Mouse (Mus musculus) lung, embryonic 15.5 days (tissue): ENCODE measurements around the gene Lekr1. TPM values are rescaled to one million over a fixed set of nuclear protein-coding genes. Genes with fewer than 3 reads are reported as not detected.

Experiments
- ATAC-seq: fragments of 200-750 bp; cut with Nextera tagmentation; 2 replicates; pipeline ENCODE4 v1.8.0; 2017; ENCODE audit warnings: moderate number of reproducible peaks, borderline replicate concordance; ENCODE audit not compliant: low FRiP score, low TSS enrichment; ENCODE audit errors: extremely low read depth
- H3K27ac ChIP-seq: fragments of 300-500 bp; sonication (generic); 2 replicates; pipeline ENCODE4 v1.5.1; 2015; ENCODE audit warnings: moderate library complexity, mild to moderate bottlenecking, inconsistent platforms
- H3K27me3 ChIP-seq: fragments of 300-500 bp; sonication (generic); 2 replicates; pipeline ENCODE4 v1.6.1; 2015; ENCODE audit warnings: inconsistent platforms
- H3K36me3 ChIP-seq: fragments of 300-500 bp; sonication (generic); 2 replicates; pipeline ENCODE4 v1.6.1; 2015; ENCODE audit warnings: inconsistent platforms
- H3K4me1 ChIP-seq: fragments of 300-500 bp; sonication (generic); 2 replicates; pipeline ENCODE4 v1.6.1; 2015; ENCODE audit warnings: inconsistent platforms
- H3K4me2 ChIP-seq: fragments of 300-500 bp; sonication (generic); 2 replicates; pipeline ENCODE4 v1.6.1; 2015; ENCODE audit warnings: inconsistent platforms, mild to moderate bottlenecking, moderate library complexity
- H3K4me3 ChIP-seq: fragments of 300-500 bp; sonication (generic); 2 replicates; pipeline ENCODE4 v1.5.1; 2015; ENCODE audit warnings: mild to moderate bottlenecking, inconsistent platforms
- H3K9ac ChIP-seq: fragments of 300-500 bp; sonication (generic); 2 replicates; pipeline ENCODE4 v1.6.1; 2015; ENCODE audit warnings: inconsistent platforms
- H3K9me3 ChIP-seq: fragments of 300-500 bp; sonication (generic); 2 replicates; pipeline ENCODE4 v1.6.1; 2016; ENCODE audit warnings: inconsistent platforms
- WGBS: fragments of 180-500 bp; shearing (Covaris S2); methylation state at CpG from one replicate; pipeline ENCODE4 v1.1.7; 2015; 5-methylcytosine and 5-hydroxymethylcytosine counted together
- microRNA-seq: library from miRNA; unstranded; fragments of <30 nt; microRNA quantifications from one replicate; pipeline ENCODE4, GENCODE M21; 2016
- polyA plus RNA-seq: library from polyadenylated mRNA; unstranded; fragments of >200 nt; fragmentation: Nextera tagmentation; extraction: Ambion mirVana; gene quantifications from 2 replicates; pipeline ENCODE4 v1.2.1, GENCODE M21; 2015

Gene Lekr1
- polyA plus RNA-seq, 1 experiment from 2014 or later, result 8.7 TPM

DNA sequence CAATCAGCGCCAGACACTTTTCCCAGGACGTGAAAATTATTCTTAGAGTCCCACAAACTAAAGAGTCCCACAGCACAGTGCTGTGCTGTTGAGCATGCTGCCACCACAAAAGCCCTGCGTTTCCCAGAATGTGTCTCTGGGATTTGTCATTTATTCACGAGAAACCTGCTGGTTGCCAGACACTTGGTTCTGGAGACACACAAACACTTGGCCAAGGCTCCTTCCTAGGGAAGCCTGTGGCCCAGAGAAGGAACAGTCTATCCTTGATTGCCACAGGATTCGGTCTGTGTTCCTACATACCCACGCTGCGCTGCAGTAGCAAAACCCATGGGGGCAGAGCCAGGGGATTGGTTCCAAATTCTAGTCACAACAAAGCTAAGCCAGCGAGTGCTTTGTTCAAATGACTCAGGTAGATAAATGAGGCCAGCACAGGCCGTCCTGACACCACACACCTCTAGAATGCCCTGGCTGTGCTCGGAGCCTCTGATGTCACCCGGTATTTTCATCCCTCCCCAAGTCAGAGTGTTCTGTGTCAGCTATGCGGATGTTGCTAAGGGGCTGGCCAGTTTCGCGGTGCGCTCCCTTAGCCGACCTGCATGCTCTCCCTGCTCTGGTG lies 197.8 kb downstream of the Lekr1 start:
- no peaks in the 10 kb centered on the region for H3K9me3 ChIP-seq
- H3K4me1 ChIP-seq, result peaks cover 36% of the 10 kb centered on the region
- H3K9ac ChIP-seq, result no peak overlapping the region
- no peak for ATAC-seq
- WGBS, result 51% methylated on average over 16 of the region's 16 CpGs
- H3K4me2 ChIP-seq, result peak overlapping the region; percentile 37; the same call in 1 of the 2 replicates
- no peak overlapping the region for H3K27ac ChIP-seq
- H3K4me3 ChIP-seq, result no peak overlapping the region
- H3K36me3 ChIP-seq, result no peaks in the 10 kb centered on the region
- no peaks in the 10 kb centered on the region for H3K27me3 ChIP-seq

DNA sequence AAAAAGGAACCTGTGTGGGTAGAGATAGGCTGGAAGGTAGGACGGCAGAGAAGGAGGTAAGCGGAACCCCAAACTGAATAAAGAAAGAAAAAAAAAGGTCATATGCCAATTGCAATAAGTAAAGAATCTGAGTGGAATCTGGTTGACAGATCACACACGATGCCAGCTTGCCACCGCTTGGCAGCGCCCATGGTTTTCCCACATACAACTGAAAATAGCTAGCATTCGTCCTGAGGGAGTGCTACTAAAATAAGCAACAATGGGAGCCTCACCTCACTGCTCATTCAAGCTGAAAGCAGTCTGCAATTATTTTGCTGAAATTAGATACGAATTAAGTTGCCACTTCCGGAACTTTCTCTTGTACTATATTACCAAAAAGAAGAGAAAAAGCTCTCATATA lies 202.9 kb downstream of the Lekr1 start:
- Histone ChIP-seq H3K4me1 (peaks cover 18% of the 10 kb centered on the region), H3K27me3 (no peaks in the 10 kb centered on the region), H3K36me3 (no peaks in the 10 kb centered on the region), H3K9me3 (no peaks in the 10 kb centered on the region), H3K4me3 (no peak overlapping the region), H3K4me2 (no peak overlapping the region), H3K27ac (no peak overlapping the region), H3K9ac (no peak overlapping the region)
- WGBS, result 84% methylated on average over 8 of the region's 8 CpGs
- no peak for ATAC-seq

DNA sequence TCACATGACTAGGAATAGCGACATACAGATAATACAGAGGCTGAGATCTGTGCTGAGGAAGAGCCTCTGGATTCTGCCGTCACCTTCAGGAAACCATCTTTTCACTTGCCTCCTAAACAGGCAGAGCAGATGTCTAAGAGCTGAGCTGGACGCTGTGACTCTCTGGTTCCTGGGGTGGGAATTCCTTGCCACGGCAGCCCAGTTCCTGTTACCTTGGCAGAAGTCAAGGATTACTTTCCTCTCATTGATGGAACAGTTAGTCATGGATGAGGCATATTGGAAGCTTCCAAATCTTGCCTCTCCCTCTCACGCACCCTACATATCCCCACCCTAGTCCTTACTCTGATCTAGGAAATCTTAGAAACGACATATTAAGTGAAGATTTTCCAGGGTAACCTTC lies 203.7 kb downstream of the Lekr1 start:
- H3K36me3 ChIP-seq, result no peaks in the 10 kb centered on the region
- no peaks in the 10 kb centered on the region for H3K27me3 ChIP-seq
- H3K4me3 ChIP-seq, result no peak overlapping the region
- peaks cover 18% of the 10 kb centered on the region for H3K4me1 ChIP-seq
- H3K9me3 ChIP-seq, result no peaks in the 10 kb centered on the region
- no peak for ATAC-seq
- H3K27ac ChIP-seq, result no peak overlapping the region
- H3K4me2 ChIP-seq, result no peak overlapping the region
- no peak overlapping the region for H3K9ac ChIP-seq
- WGBS, result 65% methylated on average over 6 of the region's 6 CpGs

DNA sequence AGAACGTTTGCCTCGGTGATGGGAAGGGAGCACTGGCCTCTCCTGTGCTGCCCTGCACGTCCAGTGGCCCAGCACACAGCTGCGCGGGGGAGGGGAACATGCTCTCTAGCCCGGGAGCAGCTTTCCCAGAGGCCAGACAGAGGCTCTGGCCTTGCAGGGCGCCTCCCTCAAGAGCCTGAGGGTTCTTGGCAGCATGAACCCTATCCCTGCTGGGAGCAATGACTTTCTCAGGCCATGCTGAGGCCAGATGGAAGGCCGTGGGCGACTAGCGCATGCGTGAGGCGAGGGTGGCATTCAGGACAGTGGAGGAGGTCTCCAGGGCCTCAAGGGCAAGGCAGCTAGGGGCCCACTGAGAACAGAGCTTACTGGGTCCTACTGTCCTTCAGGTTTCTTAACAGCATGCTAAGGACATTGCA lies 205.2 kb downstream of the Lekr1 start:
- no peak overlapping the region for H3K4me3 ChIP-seq
- peaks cover 18% of the 10 kb centered on the region for H3K4me1 ChIP-seq
- H3K27ac ChIP-seq, result peak overlapping the region; percentile 53
- peak; percentile 80 for ATAC-seq
- peak overlapping the region; percentile 4; the same call in 1 of the 2 replicates for H3K9ac ChIP-seq
- no peaks in the 10 kb centered on the region for H3K27me3 ChIP-seq
- H3K4me2 ChIP-seq, result 0 out of 2 replicates have a peak overlapping the region, but pooled peaks have one; percentile 17
- WGBS, result 16% methylated on average over 12 of the region's 12 CpGs
- H3K9me3 ChIP-seq, result no peaks in the 10 kb centered on the region
- no peaks in the 10 kb centered on the region for H3K36me3 ChIP-seq

DNA sequence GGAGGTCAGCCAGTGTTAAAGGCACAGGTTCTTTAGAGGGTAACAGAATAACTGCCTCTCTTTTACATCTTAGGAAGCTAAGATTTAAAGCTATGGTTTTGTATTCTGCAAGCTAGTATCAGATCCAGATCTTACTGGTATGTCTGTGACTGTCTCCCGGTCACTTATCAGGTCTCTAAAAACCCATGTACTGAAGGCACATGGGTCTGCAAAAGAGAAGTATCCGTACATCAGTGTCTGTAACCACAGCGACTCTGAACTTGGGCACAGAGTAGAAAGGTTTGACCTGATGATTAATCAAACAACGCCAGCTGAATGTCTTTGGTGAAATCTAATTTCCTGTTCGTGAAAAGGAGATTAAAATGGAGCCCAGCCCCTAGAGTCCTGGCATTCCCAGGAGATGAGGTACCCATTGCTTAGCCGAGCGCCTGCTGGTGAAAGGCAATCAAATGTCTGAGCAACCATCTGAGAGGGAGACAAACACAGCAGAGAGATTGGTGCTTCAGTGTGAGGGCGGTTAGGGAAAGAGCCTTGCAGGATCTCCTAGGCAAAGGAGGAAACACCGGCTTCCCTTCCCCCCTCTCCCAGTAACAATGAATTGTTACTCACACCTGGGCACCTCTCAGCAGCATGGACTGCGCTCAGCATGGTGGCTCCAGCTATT lies 205.7 kb downstream of the Lekr1 start:
- Histone ChIP-seq H3K4me1 (peaks cover 18% of the 10 kb centered on the region), H3K27me3 (no peaks in the 10 kb centered on the region), H3K36me3 (no peaks in the 10 kb centered on the region), H3K9ac (no peak overlapping the region), H3K4me2 (no peak overlapping the region), H3K9me3 (no peaks in the 10 kb centered on the region), H3K4me3 (no peak overlapping the region), H3K27ac (peak overlapping the region; percentile 53)
- WGBS, result 41% methylated on average over 10 of the region's 10 CpGs
- peak; percentile 12; the same call in 1 of the 2 replicates for ATAC-seq

- no peak overlapping the region for H3K9ac ChIP-seq
- H3K9me3 ChIP-seq, result no peaks in the 10 kb centered on the region
- no peak overlapping the region for H3K27ac ChIP-seq
- no peak overlapping the region for H3K4me3 ChIP-seq
- no peak for ATAC-seq
- H3K4me2 ChIP-seq, result no peak overlapping the region
- peaks cover 18% of the 10 kb centered on the region for H3K4me1 ChIP-seq
- H3K36me3 ChIP-seq, result no peaks in the 10 kb centered on the region
- 68% methylated on average over 13 of the region's 13 CpGs for WGBS
- no peaks in the 10 kb centered on the region for H3K27me3 ChIP-seq
Observed at GRCm38 (mm10) chr3:65873093-65873830, 207.2 kb downstream of the Lekr1 start.

Small RNA genes within 50 kb of the gene (microRNA-seq; reads per million reads assigned to microRNA genes)
- 1.3 reads per million for gene Mir8120

Other genes with a start within 250 kb of the Lekr1 start
- 40.1 and 43.1 TPM in 2 replicates for gene Tiparp, start 137.8 kb upstream of the Lekr1 start, polyA plus RNA-seq